In genomic region chr2:162998528-162999230, GRCm38 (mm10) we compare ENCODE assay signal across 8 mouse cellular contexts. TPM values are rescaled to one million over a fixed set of nuclear protein-coding genes. Genes with fewer than 3 reads are reported as not detected.
DNase-seq lines count a peak whose midpoint lies in the region; ATAC-seq and TF ChIP-seq lines count a peak whose summit lies in the region.

No protein-coding gene starts in this region.

- 26% methylated on average over 18 of the region's 18 CpGs for WGBS in intestine, postnatal 0 days
- WGBS in limb, embryonic 14.5 days: 29% methylated on average over 18 of the region's 18 CpGs
- 31% methylated on average over 18 of the region's 18 CpGs for WGBS in midbrain, embryonic 15.5 days

- no peaks in the 10 kb centered on the region for H3K36me3 ChIP-seq in intestine, postnatal 0 days (ENCODE audit: control insufficient read depth, insufficient read depth)
- H3K36me3 ChIP-seq in limb, embryonic 14.5 days (ENCODE audit: control insufficient read depth, insufficient read depth, low read length): no peaks in the 10 kb centered on the region
- no peaks in the 10 kb centered on the region for H3K36me3 ChIP-seq in midbrain, embryonic 15.5 days (replicated peaks)

- H3K27me3 ChIP-seq in intestine, postnatal 0 days (replicated peaks; ENCODE audit: control insufficient read depth, insufficient read depth, low read length): no peaks in the 10 kb centered on the region
- H3K27me3 ChIP-seq in limb, embryonic 14.5 days (ENCODE audit: control insufficient read depth, insufficient read depth, low read length): no peaks in the 10 kb centered on the region
- H3K27me3 ChIP-seq in midbrain, embryonic 15.5 days (replicated peaks): no peaks in the 10 kb centered on the region

- ATAC-seq in intestine, postnatal 0 days: peak; percentile 20; the same call in 1 of the 2 replicates
- peak; percentile 60 for ATAC-seq in limb, embryonic 14.5 days (ENCODE audit: low FRiP score, low read depth)
- peak; percentile 60; the same call in 1 of the 2 replicates for ATAC-seq in midbrain, embryonic 15.5 days (replicated peaks)

- H3K4me3 ChIP-seq in intestine, postnatal 0 days (ENCODE audit: low read depth, low read length): no peak overlapping the region
- peak overlapping the region; percentile 15 for H3K4me3 ChIP-seq in limb, embryonic 14.5 days (replicated peaks; ENCODE audit: low read length)
- peak overlapping the region; percentile 12; the same call in 1 of the 2 replicates for H3K4me3 ChIP-seq in midbrain, embryonic 15.5 days

- H3K27ac ChIP-seq in intestine, postnatal 0 days (ENCODE audit: low read depth, low read length): no peak overlapping the region
- H3K27ac ChIP-seq in limb, embryonic 14.5 days (replicated peaks; ENCODE audit: low read depth, low read length): no peak overlapping the region
- no peak overlapping the region for H3K27ac ChIP-seq in midbrain, embryonic 15.5 days

- no peak for TF ChIP-seq POLR2A in limb, embryonic 14.5 days (IDR thresholded peaks at IDR 0.05; ENCODE audit: borderline replicate concordance, extremely low read depth, insufficient read depth, insufficient read length)

- H3K9ac ChIP-seq in intestine, postnatal 0 days (ENCODE audit: low read depth, low read length): no peak overlapping the region
- peak overlapping the region; percentile 16; the same call in 1 of the 2 replicates for H3K9ac ChIP-seq in limb, embryonic 14.5 days (ENCODE audit: low read depth, low read length, severe bottlenecking)
- no peak overlapping the region for H3K9ac ChIP-seq in midbrain, embryonic 15.5 days

- TF ChIP-seq CTCF in intestine, postnatal 0 days (IDR thresholded peaks at IDR 0.05; ENCODE audit: low read depth): peak; percentile 89

- no peaks in the 10 kb centered on the region for H3K4me1 ChIP-seq in intestine, postnatal 0 days (replicated peaks; ENCODE audit: control insufficient read depth, insufficient read depth, low read length)
- H3K4me1 ChIP-seq in limb, embryonic 14.5 days (ENCODE audit: control insufficient read depth, insufficient read depth, low read length): no peaks in the 10 kb centered on the region
- peaks cover 3% of the 10 kb centered on the region; the same call in 1 of the 2 replicates for H3K4me1 ChIP-seq in midbrain, embryonic 15.5 days

- H3K9me3 ChIP-seq in intestine, postnatal 0 days (ENCODE audit: control insufficient read depth): no peaks in the 10 kb centered on the region
- H3K9me3 ChIP-seq in limb, embryonic 14.5 days (ENCODE audit: control insufficient read depth, low read length): no peaks in the 10 kb centered on the region
- no peaks in the 10 kb centered on the region for H3K9me3 ChIP-seq in midbrain, embryonic 15.5 days

- DNase-seq in B cell, adult 2 months: peak; percentile 68
- peak; percentile 69 to 94 for DNase-seq in adrenal gland, adult (ENCODE audit: inconsistent age in 2 of 2, low spot score in 1 of 2)
- DNase-seq in embryo, embryonic 10 days (ENCODE audit: low spot score): peak; percentile 88
- DNase-seq in heart, adult 18-20 months: peak; percentile 44 to 84
- peak; percentile 47 for DNase-seq in limb, embryonic 14.5 days (ENCODE audit: low spot score)
- peak; percentile 52 to 80 for DNase-seq in spleen, postnatal 4 days (ENCODE audit: low spot score in 2 of 2)

- 0 out of 2 replicates have a peak overlapping the region, but pooled peaks have one; percentile 13 for H3K4me2 ChIP-seq in intestine, postnatal 0 days (replicated peaks; ENCODE audit: low read depth)
- peak overlapping the region; percentile 33 for H3K4me2 ChIP-seq in limb, embryonic 14.5 days (replicated peaks; ENCODE audit: low read depth, low read length, severe bottlenecking)
- H3K4me2 ChIP-seq in midbrain, embryonic 15.5 days: peak overlapping the region; percentile 34

RNA-seq across cellular contexts. Expression of gene Sgk2, which starts 11.5 kb away (rescaled TPM):
- total RNA-seq in heart, adult 18-20 months (2021): not detected
- 5.2 and 5.4 TPM in 2 replicates for polyA plus RNA-seq in intestine, postnatal 0 days (2015; fragmentation: Nextera tagmentation; extraction: Ambion mirVana)
- 0.03 TPM in 1 of 2 replicates, not detected in the other for polyA plus RNA-seq in limb, embryonic 14.5 days (2012; rRNA removed)
- polyA plus RNA-seq in limb, embryonic 14.5 days (2014; fragmentation: Nextera tagmentation; extraction: Ambion mirVana): 0.10 TPM in 1 of 2 replicates, not detected in the other
- polyA plus RNA-seq in midbrain, embryonic 15.5 days (2015; fragmentation: Nextera tagmentation; extraction: Ambion mirVana): 0.10 TPM in 1 of 2 replicates, not detected in the other

RNA-seq across cellular contexts. Expression of gene Ift52, which starts 18.5 kb away (rescaled TPM):
- 10 to 100 TPM; 21.4 to 23.4 TPM for total RNA-seq in heart, adult 18-20 months (2021)
- polyA plus RNA-seq in intestine, postnatal 0 days (2015; fragmentation: Nextera tagmentation; extraction: Ambion mirVana): 30.0 and 36.4 TPM in 2 replicates
- 33.3 and 39.7 TPM in 2 replicates for polyA plus RNA-seq in limb, embryonic 14.5 days (2012; rRNA removed)
- polyA plus RNA-seq in limb, embryonic 14.5 days (2014; fragmentation: Nextera tagmentation; extraction: Ambion mirVana): 45.8 and 50.6 TPM in 2 replicates
- 39.8 and 42.1 TPM in 2 replicates for polyA plus RNA-seq in midbrain, embryonic 15.5 days (2015; fragmentation: Nextera tagmentation; extraction: Ambion mirVana)

RNA-seq across cellular contexts. Expression of gene L3mbtl1, which starts 55.4 kb away (rescaled TPM):
- total RNA-seq in heart, adult 18-20 months (2021): not detected
- 0.04 and 0.25 TPM in 2 replicates for polyA plus RNA-seq in intestine, postnatal 0 days (2015; fragmentation: Nextera tagmentation; extraction: Ambion mirVana)
- 0.72 and 0.78 TPM in 2 replicates for polyA plus RNA-seq in limb, embryonic 14.5 days (2012; rRNA removed)
- 0.21 and 0.29 TPM in 2 replicates for polyA plus RNA-seq in limb, embryonic 14.5 days (2014; fragmentation: Nextera tagmentation; extraction: Ambion mirVana)
- 3.9 and 4.4 TPM in 2 replicates for polyA plus RNA-seq in midbrain, embryonic 15.5 days (2015; fragmentation: Nextera tagmentation; extraction: Ambion mirVana)

RNA-seq across cellular contexts. Expression of gene Mybl2, which starts 55.8 kb away (rescaled TPM):
- total RNA-seq in heart, adult 18-20 months (2021): under 1 TPM in 1 of 2 experiments, not detected in 1; 0.18 TPM
- polyA plus RNA-seq in intestine, postnatal 0 days (2015; fragmentation: Nextera tagmentation; extraction: Ambion mirVana): 4.4 and 5.1 TPM in 2 replicates
- polyA plus RNA-seq in limb, embryonic 14.5 days (2012; rRNA removed): 26.0 and 28.3 TPM in 2 replicates
- polyA plus RNA-seq in limb, embryonic 14.5 days (2014; fragmentation: Nextera tagmentation; extraction: Ambion mirVana): 17.4 and 18.9 TPM in 2 replicates
- polyA plus RNA-seq in midbrain, embryonic 15.5 days (2015; fragmentation: Nextera tagmentation; extraction: Ambion mirVana): 4.0 and 4.9 TPM in 2 replicates
